Mouse (Mus musculus) liver, adult 10 weeks (tissue): ENCODE measurements around the gene Npnt. TPM values are rescaled to one million over a fixed set of nuclear protein-coding genes. Genes with fewer than 3 reads are reported as not detected.

Experiments
- polyA plus RNA-seq: library from polyadenylated mRNA; stranded (reverse); fragments of 350-450 nt; fragmentation: Illumina TruSeq; extraction: RNeasy Lipid Tissue Mini Kit (QIAGEN cat#74804); gene quantifications from one replicate; pipeline ENCODE4 v1.2.3, GENCODE M21; 2014; ENCODE audit warnings: low read depth, low replicate concordance

Gene Npnt
- polyA plus RNA-seq: 0.34 TPM

DNA sequence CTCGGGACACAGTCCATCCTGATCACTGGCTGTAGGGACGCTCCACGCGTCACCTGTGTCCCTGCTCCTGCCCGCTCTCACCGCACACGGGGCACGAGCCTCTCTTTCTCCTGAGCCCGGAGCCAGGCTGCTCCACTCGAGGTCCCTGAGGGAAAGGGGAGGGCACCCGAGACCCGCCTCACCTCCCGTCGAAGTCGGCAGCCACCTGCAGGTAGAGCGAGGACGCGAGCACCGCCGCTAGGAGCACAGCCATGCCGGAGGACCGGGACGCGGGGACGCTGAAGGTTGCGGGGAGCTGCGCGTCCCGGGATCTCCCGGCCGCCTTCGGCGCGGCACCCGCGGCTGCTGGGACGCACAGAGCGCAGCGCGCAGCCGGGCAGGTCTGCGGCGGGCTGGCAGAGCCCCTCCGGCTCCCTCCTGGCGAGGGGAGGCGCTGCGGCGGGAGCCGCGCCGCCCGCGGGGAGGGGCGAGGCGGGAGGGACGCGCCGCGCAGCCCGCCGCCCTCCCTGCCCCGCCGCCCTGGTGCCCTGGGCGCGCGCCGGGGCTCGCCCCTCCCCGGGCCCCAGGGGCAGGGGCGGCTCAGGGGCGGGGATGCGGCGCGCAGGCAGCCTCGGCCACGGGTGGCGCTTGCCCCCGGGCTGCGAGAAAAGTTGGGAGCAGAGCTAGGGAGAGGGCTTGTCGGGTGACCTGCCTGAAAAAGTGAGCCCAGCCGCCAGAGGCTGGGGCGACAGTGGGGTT lies at the start of gene Npnt:
Gene Npnt, minus strand, starts transcription at position 501 of the 738 bp plus-strand sequence.

Other genes with a start within 250 kb of the Npnt start
- gene Ints12, start 141.5 kb upstream of the Npnt start, polyA plus RNA-seq: 8.1 TPM
- 4.7 TPM for gene Gstcd, start 141.7 kb upstream of the Npnt start, polyA plus RNA-seq